Mouse (Mus musculus): ENCODE measurements around the gene 4930564D02Rik.
A peak's percentile ranks its signal among the peaks of the same experiment; 100 is the strongest.

4930564D02Rik gene

DNA sequence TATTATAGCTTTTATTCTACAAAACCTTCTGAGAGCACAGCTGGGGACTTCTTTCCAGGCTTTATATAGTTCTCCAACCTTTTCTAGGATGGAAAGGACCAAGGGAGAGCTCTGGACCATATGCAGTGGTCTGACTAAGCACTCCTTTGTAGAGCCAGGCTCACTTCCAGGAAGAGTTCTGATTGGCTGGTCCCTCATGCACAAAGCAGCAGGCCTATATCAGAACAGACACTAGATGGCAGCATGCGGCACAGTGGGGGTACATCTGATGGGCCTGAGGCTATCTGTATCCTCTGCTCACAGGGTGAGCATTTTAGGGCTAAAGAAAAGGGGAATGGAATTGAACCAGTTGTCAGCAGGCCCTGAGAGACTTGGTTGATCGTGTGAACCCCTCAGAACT is 47.6 kb downstream of the 4930564D02Rik start:
- peak; percentile 81 to 82 for DNase-seq

DNA sequence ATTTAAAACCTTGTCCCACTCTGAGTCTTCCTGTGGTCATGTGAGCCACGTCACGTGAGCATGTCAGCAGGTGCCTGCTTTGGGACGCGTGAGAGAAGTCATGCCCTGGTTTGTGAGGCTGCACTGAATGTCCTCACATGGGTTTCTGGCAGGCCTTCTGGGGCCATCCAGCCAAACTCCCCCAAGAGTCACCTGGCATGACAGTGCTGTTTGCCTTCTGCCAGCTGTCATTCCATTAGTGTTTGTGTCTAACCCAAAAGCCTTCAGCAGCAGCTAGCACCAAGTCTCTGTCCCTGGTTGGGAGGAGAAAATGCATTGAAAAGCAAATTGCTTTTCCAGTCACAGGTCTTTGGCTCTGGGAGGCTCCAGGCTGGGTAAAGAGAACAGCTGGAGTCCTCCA is 50.0 kb downstream of the 4930564D02Rik start:
- no peak for DNase-seq

DNA sequence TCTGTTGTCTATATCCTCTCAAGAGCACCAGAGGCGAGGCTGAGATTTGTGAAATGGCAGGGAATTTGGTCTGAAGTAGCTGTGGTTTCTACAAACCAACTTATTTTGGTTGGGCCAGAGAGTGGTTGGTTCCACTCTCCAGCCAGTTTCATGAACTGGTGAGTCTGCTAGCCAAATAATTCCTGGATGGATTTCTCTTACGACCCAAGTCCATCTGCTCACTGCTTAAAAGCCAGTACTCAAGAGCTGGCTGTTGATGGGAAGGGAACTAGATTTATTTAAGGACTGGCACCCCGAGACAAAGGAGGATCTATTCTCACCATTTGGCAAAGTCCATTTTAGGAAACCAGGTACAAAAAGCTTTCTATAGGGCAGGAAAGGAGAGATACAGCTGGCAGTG is 57.1 kb downstream of the 4930564D02Rik start:
- no peak for DNase-seq

DNA sequence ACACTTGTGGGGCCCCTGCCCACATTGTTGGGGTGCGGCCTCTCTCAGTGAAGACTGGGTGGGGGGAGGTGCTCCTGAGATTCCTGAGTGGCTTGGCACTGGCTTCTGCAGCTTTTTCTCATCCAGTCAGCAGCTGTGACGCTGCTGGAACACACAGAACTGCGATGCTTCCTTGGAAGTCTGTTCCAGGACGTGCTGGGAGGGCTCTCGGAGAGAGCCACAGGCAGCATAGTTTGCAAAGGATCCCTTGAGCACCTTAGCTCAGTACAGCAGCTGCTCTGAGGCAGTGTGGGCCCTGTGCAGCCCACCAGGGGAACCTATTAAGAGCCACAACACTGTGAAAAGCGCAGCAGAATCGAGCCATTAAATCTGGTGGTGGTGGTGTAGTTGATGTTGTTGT is 61.2 kb downstream of the 4930564D02Rik start:
- no peak for DNase-seq

Data from thymus, postnatal 36 days (tissue).